Mouse (Mus musculus) lung, postnatal 25 days (tissue): ENCODE data around the gene Acod1.

ENCODE experiments used
- DNase-seq: peaks from one replicate; pipeline ENCODE4 v3.0.0; 2022; ENCODE audit warnings: low spot score

The Acod1 gene

DNA sequence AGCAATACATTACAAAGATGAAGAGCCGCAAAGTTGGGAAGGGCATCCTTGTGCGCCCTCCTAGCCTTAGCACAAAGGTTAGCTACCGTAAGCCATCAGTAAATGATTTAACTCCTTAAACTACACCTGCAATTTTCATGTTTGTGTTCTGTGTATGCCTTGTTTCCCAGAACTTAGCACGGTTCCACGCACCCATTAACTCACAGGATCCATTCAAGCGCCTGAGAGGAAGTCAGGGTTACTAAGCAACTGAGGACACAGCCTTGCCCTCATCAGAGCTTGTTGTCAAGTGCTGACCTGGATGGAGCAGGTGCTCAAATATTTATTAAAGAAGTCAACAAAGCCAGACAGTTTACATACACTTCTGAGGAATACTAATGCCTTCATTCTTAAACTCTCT, 55.5 kb downstream of the Acod1 start:
- peak; percentile 48 for DNase-seq

GRCm38 (mm10) chr14:103102731-103103335, 56.1 kb downstream of the Acod1 start:
- no peak for DNase-seq
